In the genomic region with DNA sequence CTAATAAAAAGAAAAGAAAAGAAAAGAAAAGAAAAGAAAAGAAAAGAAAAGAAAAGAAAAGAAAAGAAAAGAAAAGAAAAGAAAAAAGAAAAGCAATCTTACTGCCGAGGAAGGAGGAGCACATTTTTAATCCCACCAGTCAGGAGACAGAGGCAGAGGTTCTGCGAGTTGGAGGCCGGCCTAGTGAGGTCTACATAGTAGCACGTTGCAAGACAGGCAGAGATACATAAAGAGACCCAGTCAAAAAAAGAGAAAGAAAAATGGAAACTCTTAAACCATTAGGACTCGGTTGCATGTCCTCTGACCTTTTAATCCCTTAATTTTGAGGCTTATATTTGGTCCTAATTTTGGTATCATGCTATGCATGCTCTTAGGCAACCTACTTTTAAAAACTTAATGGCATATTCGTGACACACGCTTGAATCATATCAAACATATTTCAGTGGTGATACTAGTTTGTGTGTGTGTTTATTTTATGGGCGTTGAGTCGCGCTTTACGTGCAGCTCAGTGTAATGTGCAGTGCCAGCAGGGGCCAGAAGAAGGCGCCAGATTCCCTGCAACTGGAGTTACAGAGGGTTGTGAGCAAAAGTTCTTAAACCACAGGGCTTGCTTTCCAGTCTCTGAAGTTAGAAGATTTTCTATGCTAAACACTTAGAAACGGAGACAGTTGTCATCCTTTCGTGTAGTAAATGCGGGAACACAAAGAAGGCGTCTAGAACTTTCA, we compare ENCODE assay signal across 8 mouse cellular contexts. TPM values are rescaled to one million over a fixed set of nuclear protein-coding genes. Genes with fewer than 3 reads are reported as not detected.
DNase-seq lines count a peak whose midpoint lies in the region; ATAC-seq and TF ChIP-seq lines count a peak whose summit lies in the region.

No protein-coding gene starts in this region.

- 0 out of 2 replicates have a peak overlapping the region, but pooled peaks have one; percentile 51 for H3K4me3 ChIP-seq in embryonic facial prominence, embryonic 11.5 days (ENCODE audit: low read depth, low read length)
- peak overlapping the region; percentile 61 for H3K4me3 ChIP-seq in intestine, postnatal 0 days (ENCODE audit: low read depth, low read length)
- peak overlapping the region; percentile 66 for H3K4me3 ChIP-seq in limb, embryonic 12.5 days (replicated peaks)
- H3K4me3 ChIP-seq in midbrain, embryonic 13.5 days (replicated peaks) = peak overlapping the region; percentile 53; the same call in 1 of the 2 replicates

- no peak overlapping the region for H3K9ac ChIP-seq in embryonic facial prominence, embryonic 11.5 days (replicated peaks; ENCODE audit: low read length)
- no peak overlapping the region for H3K9ac ChIP-seq in intestine, postnatal 0 days (ENCODE audit: low read depth, low read length)
- no peak overlapping the region for H3K9ac ChIP-seq in limb, embryonic 12.5 days (replicated peaks)
- H3K9ac ChIP-seq in midbrain, embryonic 13.5 days (replicated peaks) = no peak overlapping the region

- 9% methylated on average over 16 of the region's 16 CpGs for WGBS in embryonic facial prominence, embryonic 11.5 days
- WGBS in intestine, postnatal 0 days = 13% methylated on average over 16 of the region's 16 CpGs
- 11% methylated on average over 16 of the region's 16 CpGs for WGBS in limb, embryonic 12.5 days
- 10% methylated on average over 16 of the region's 16 CpGs for WGBS in midbrain, embryonic 13.5 days

- H3K36me3 ChIP-seq in embryonic facial prominence, embryonic 11.5 days (replicated peaks; ENCODE audit: control insufficient read depth, insufficient read depth, low read depth, low read length) = no peaks in the 10 kb centered on the region; the same call in 1 of the 2 replicates
- H3K36me3 ChIP-seq in intestine, postnatal 0 days (ENCODE audit: control insufficient read depth, insufficient read depth) = peaks cover 3% of the 10 kb centered on the region
- peaks cover 18% of the 10 kb centered on the region for H3K36me3 ChIP-seq in limb, embryonic 12.5 days
- H3K36me3 ChIP-seq in midbrain, embryonic 13.5 days = peaks cover 2% of the 10 kb centered on the region; the same call in 1 of the 2 replicates

- H3K4me2 ChIP-seq in embryonic facial prominence, embryonic 11.5 days (ENCODE audit: low read depth, low read length) = no peak overlapping the region; the same call in none of the 2 replicates
- H3K4me2 ChIP-seq in intestine, postnatal 0 days (replicated peaks; ENCODE audit: low read depth) = peak overlapping the region; percentile 99
- H3K4me2 ChIP-seq in limb, embryonic 12.5 days = peak overlapping the region; percentile 90
- peak overlapping the region; percentile 66 for H3K4me2 ChIP-seq in midbrain, embryonic 13.5 days (replicated peaks)

- no peak for ATAC-seq in cerebellum, adult (ENCODE audit: insufficient number of reproducible peaks, low FRiP score, low TSS enrichment)
- ATAC-seq in embryonic facial prominence, embryonic 11.5 days (replicated peaks; ENCODE audit: insufficient number of reproducible peaks, low FRiP score, low TSS enrichment, low read depth) = no peak
- peak; percentile 37; the same call in 1 of the 2 replicates for ATAC-seq in intestine, postnatal 0 days
- ATAC-seq in limb, embryonic 12.5 days (ENCODE audit: insufficient number of reproducible peaks, insufficient read depth, low FRiP score, low TSS enrichment, low read depth) = no peak
- ATAC-seq in midbrain, embryonic 13.5 days = no peak

- no peak overlapping the region for H3K27ac ChIP-seq in embryonic facial prominence, embryonic 11.5 days (replicated peaks; ENCODE audit: low read depth, low read length)
- H3K27ac ChIP-seq in intestine, postnatal 0 days (ENCODE audit: low read depth, low read length) = no peak overlapping the region
- no peak overlapping the region for H3K27ac ChIP-seq in limb, embryonic 12.5 days
- no peak overlapping the region for H3K27ac ChIP-seq in midbrain, embryonic 13.5 days

- no peaks in the 10 kb centered on the region for H3K4me1 ChIP-seq in embryonic facial prominence, embryonic 11.5 days (ENCODE audit: control insufficient read depth, insufficient read depth, low read length)
- no peaks in the 10 kb centered on the region for H3K4me1 ChIP-seq in intestine, postnatal 0 days (replicated peaks; ENCODE audit: control insufficient read depth, insufficient read depth, low read length)
- H3K4me1 ChIP-seq in limb, embryonic 12.5 days (replicated peaks) = peaks cover 7% of the 10 kb centered on the region; the same call in 1 of the 2 replicates
- 0 out of 2 replicates have a peak, but pooled peaks cover 8% of the 10 kb centered on the region for H3K4me1 ChIP-seq in midbrain, embryonic 13.5 days (replicated peaks)

- H3K9me3 ChIP-seq in embryonic facial prominence, embryonic 11.5 days (replicated peaks; ENCODE audit: control insufficient read depth, low read length) = no peaks in the 10 kb centered on the region
- H3K9me3 ChIP-seq in intestine, postnatal 0 days (ENCODE audit: control insufficient read depth) = no peaks in the 10 kb centered on the region
- no peaks in the 10 kb centered on the region for H3K9me3 ChIP-seq in limb, embryonic 12.5 days
- H3K9me3 ChIP-seq in midbrain, embryonic 13.5 days = no peaks in the 10 kb centered on the region

- peaks cover 11% of the 10 kb centered on the region for H3K27me3 ChIP-seq in embryonic facial prominence, embryonic 11.5 days (ENCODE audit: control insufficient read depth, insufficient read depth, low read length)
- no peaks in the 10 kb centered on the region for H3K27me3 ChIP-seq in intestine, postnatal 0 days (replicated peaks; ENCODE audit: control insufficient read depth, insufficient read depth, low read length)
- H3K27me3 ChIP-seq in limb, embryonic 12.5 days = peaks cover 23% of the 10 kb centered on the region
- peaks cover 19% of the 10 kb centered on the region for H3K27me3 ChIP-seq in midbrain, embryonic 13.5 days

- DNase-seq in cerebellum, adult 11 months = peak; percentile 63
- DNase-seq in embryonic facial prominence, embryonic 11.5 days (ENCODE audit: low spot score) = peak; percentile 82
- DNase-seq in heart, adult 11 months = peak; percentile 96
- DNase-seq in spleen, postnatal 10 days (ENCODE audit: low spot score in 2 of 2) = peak; percentile 85 to 94

- TF ChIP-seq CTCF in intestine, postnatal 0 days (IDR thresholded peaks at IDR 0.05; ENCODE audit: low read depth) = peak; percentile 91

RNA-seq across cellular contexts. Expression of a gene that starts 18.9 kb away (rescaled TPM):
- polyA plus RNA-seq in embryonic facial prominence, embryonic 11.5 days (2014; fragmentation: Nextera tagmentation; extraction: Ambion mirVana) = 90.3 and 97.6 TPM in 2 replicates
- polyA plus RNA-seq in intestine, postnatal 0 days (2015; fragmentation: Nextera tagmentation; extraction: Ambion mirVana) = 67.4 and 81.3 TPM in 2 replicates
- polyA plus RNA-seq in limb, embryonic 12.5 days (2016; fragmentation: Nextera tagmentation; extraction: Ambion mirVana) = 91.0 and 91.7 TPM in 2 replicates
- polyA plus RNA-seq in midbrain, embryonic 13.5 days (2015; fragmentation: Nextera tagmentation; extraction: Ambion mirVana) = 63.2 and 63.9 TPM in 2 replicates

RNA-seq across cellular contexts. Expression of a gene that starts 28.0 kb away (rescaled TPM):
- 2.0 and 2.7 TPM in 2 replicates for polyA plus RNA-seq in embryonic facial prominence, embryonic 11.5 days (2014; fragmentation: Nextera tagmentation; extraction: Ambion mirVana)
- 14.1 and 15.7 TPM in 2 replicates for polyA plus RNA-seq in intestine, postnatal 0 days (2015; fragmentation: Nextera tagmentation; extraction: Ambion mirVana)
- 0.43 and 1.3 TPM in 2 replicates for polyA plus RNA-seq in limb, embryonic 12.5 days (2016; fragmentation: Nextera tagmentation; extraction: Ambion mirVana)
- 0.40 and 0.57 TPM in 2 replicates for polyA plus RNA-seq in midbrain, embryonic 13.5 days (2015; fragmentation: Nextera tagmentation; extraction: Ambion mirVana)

RNA-seq across cellular contexts. Expression of a gene that starts 57.2 kb away (rescaled TPM):
- 327 and 354 TPM in 2 replicates for polyA plus RNA-seq in embryonic facial prominence, embryonic 11.5 days (2014; fragmentation: Nextera tagmentation; extraction: Ambion mirVana)
- polyA plus RNA-seq in intestine, postnatal 0 days (2015; fragmentation: Nextera tagmentation; extraction: Ambion mirVana) = 98.5 and 105 TPM in 2 replicates
- polyA plus RNA-seq in limb, embryonic 12.5 days (2016; fragmentation: Nextera tagmentation; extraction: Ambion mirVana) = 362 and 372 TPM in 2 replicates
- polyA plus RNA-seq in midbrain, embryonic 13.5 days (2015; fragmentation: Nextera tagmentation; extraction: Ambion mirVana) = 126 and 136 TPM in 2 replicates
